Comparison of ENCODE assay signal across 8 mouse cellular contexts in the genomic region with DNA sequence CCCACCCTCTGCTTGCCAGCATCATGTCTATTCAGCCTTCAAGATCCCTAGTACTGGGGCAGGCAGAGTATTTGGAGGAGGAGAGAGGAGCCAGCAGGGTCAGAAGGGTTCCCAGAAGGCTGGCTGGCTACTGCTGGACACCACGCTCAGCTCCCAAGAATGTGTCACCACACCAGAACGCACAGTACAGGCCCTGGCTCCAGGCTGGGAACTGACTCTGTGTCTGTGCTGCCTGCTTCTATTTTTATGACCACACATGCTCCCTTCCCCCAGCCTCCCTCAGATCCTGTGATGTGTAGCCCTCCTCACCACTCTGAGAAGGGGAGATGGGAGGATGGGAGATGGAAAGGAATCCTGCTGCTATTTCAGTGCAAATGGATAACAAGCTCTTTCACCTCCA. TPM values are rescaled to one million over a fixed set of nuclear protein-coding genes. Genes with fewer than 3 reads are reported as not detected.
DNase-seq lines count a peak whose midpoint lies in the region; ATAC-seq and TF ChIP-seq lines count a peak whose summit lies in the region.
"Had no signal": no experiment of that assay in that cellular context is flagged by ENCODE, and none has a peak within 500 bp of the region (broad histone marks: within the 10 kb centered on the region; RNA-seq: fewer than 3 reads in every experiment).

No protein-coding gene starts in this region.

- no peaks in the 10 kb centered on the region for H3K36me3 ChIP-seq in liver, embryonic 11.5 days (ENCODE audit: control insufficient read depth, insufficient read depth, low read length)
- peaks cover 12% of the 10 kb centered on the region for H3K36me3 ChIP-seq in heart, adult 2 months (ENCODE audit: control insufficient read depth, insufficient read depth, low read length)
- H3K36me3 ChIP-seq in stomach, postnatal 0 days (ENCODE audit: control insufficient read depth, insufficient read depth, low read length) = no peaks in the 10 kb centered on the region

- peak; percentile 65 for TF ChIP-seq POLR2A in heart, adult 2 months (IDR thresholded peaks at IDR 0.05; ENCODE audit: insufficient read depth, low read depth, low read length)

- peaks cover 7% of the 10 kb centered on the region for H3K4me1 ChIP-seq in liver, embryonic 11.5 days (replicated peaks; ENCODE audit: control insufficient read depth, insufficient read depth, low read length)
- peaks cover 22% of the 10 kb centered on the region for H3K4me1 ChIP-seq in heart, adult 2 months (ENCODE audit: control insufficient read depth, insufficient read depth, low read length)
- no peaks in the 10 kb centered on the region; the same call in none of the 2 replicates for H3K4me1 ChIP-seq in stomach, postnatal 0 days (replicated peaks; ENCODE audit: control insufficient read depth, insufficient read depth)

- WGBS in liver, embryonic 11.5 days = 51% methylated on average over 2 of the region's 2 CpGs
- WGBS in heart, adult 2 months = 31% methylated on average over 2 of the region's 2 CpGs
- WGBS in stomach, postnatal 0 days = 35% methylated on average over 2 of the region's 2 CpGs

- H3K9ac ChIP-seq in liver, embryonic 11.5 days (ENCODE audit: low read depth, low read length) = no peak overlapping the region
- peak overlapping the region; percentile 53 for H3K9ac ChIP-seq in heart, adult 2 months (ENCODE audit: low read depth, low read length)
- H3K9ac ChIP-seq in stomach, postnatal 0 days (ENCODE audit: low read length) = no peak overlapping the region
- H3K9ac ChIP-seq: liver, embryonic 14.5 days had no signal

- H3K9me3 ChIP-seq in liver, embryonic 11.5 days (ENCODE audit: control insufficient read depth, low read length) = no peaks in the 10 kb centered on the region
- H3K9me3 ChIP-seq in stomach, postnatal 0 days (ENCODE audit: control insufficient read depth, low read length) = no peaks in the 10 kb centered on the region

- no peak overlapping the region for H3K27ac ChIP-seq in liver, embryonic 11.5 days (ENCODE audit: low read depth, low read length)
- peak overlapping the region; percentile 95 for H3K27ac ChIP-seq in heart, adult 2 months
- no peak overlapping the region for H3K27ac ChIP-seq in stomach, postnatal 0 days (replicated peaks)
- H3K27ac ChIP-seq: liver, embryonic 14.5 days had no signal

- no peak for DNase-seq in liver, embryonic 11.5 days (ENCODE audit: low spot score)
- no peak for DNase-seq in liver
- DNase-seq in cerebellum, adult 8-10 months = peak; percentile 37
- DNase-seq in heart, adult 2 months = peak; percentile 57 to 85
- peak; percentile 60 to 75 for DNase-seq in kidney, postnatal 25 days
- no peak for DNase-seq in stomach, postnatal 0 days (ENCODE audit: low spot score)
- DNase-seq in layer of hippocampus, adult 9-10 months (ENCODE audit: low spot score) = no peak

- ATAC-seq in liver, embryonic 11.5 days (replicated peaks; ENCODE audit: low FRiP score) = peak; percentile 58; the same call in 1 of the 2 replicates
- peak; percentile 63 for ATAC-seq in stomach, postnatal 0 days (ENCODE audit: low FRiP score, low TSS enrichment)

- no peak overlapping the region for H3K4me2 ChIP-seq in liver, embryonic 11.5 days
- H3K4me2 ChIP-seq in stomach, postnatal 0 days (replicated peaks; ENCODE audit: low read depth) = no peak overlapping the region

- no peak overlapping the region for H3K4me3 ChIP-seq in liver, embryonic 11.5 days (ENCODE audit: low read depth, low read length)
- H3K4me3 ChIP-seq in heart, adult 2 months = no peak overlapping the region
- H3K4me3 ChIP-seq in stomach, postnatal 0 days (ENCODE audit: low read depth, low read length) = no peak overlapping the region

- no peaks in the 10 kb centered on the region for H3K27me3 ChIP-seq in liver, embryonic 11.5 days (replicated peaks; ENCODE audit: control insufficient read depth, insufficient read depth, low read length)
- H3K27me3 ChIP-seq in heart, adult 2 months (ENCODE audit: control insufficient read depth, insufficient read depth, low read length) = no peaks in the 10 kb centered on the region
- no peaks in the 10 kb centered on the region for H3K27me3 ChIP-seq in stomach, postnatal 0 days (ENCODE audit: control insufficient read depth, insufficient read depth, low read length)

- no peak for TF ChIP-seq CTCF in heart, adult 2 months (IDR thresholded peaks at IDR 0.05)
- no peak for TF ChIP-seq CTCF in stomach, postnatal 0 days (IDR thresholded peaks at IDR 0.05; ENCODE audit: low read depth)

- H3K79me2 ChIP-seq in heart, adult 2 months (replicated peaks; ENCODE audit: control insufficient read depth, insufficient read depth, low read length) = no peaks in the 10 kb centered on the region

- peak; percentile 100 for TF ChIP-seq EP300 in heart, adult 2 months (IDR thresholded peaks at IDR 0.05; ENCODE audit: insufficient read depth, low read depth, low read length)
- TF ChIP-seq EP300 in stomach, postnatal 0 days (optimal IDR thresholded peaks at IDR 0.05) = no peak

- intact Hi-C loops in heart, adult 2 months (cut with DNase I) = loop anchor here (2.0 kb wide), 1 partner anchor 48 kb away; no protein-coding TSS in a partner anchor

RNA-seq across cellular contexts. Expression of a gene that starts 20.8 kb away (rescaled TPM):
- polyA plus RNA-seq in liver, embryonic 11.5 days (2014; fragmentation: Nextera tagmentation; extraction: Ambion mirVana) = 12.1 and 15.4 TPM in 2 replicates
- 1 to 10 TPM; 3.5 to 6.1 TPM for total RNA-seq in heart, adult 2 months (2021)
- 4.8 and 5.2 TPM in 2 replicates for polyA plus RNA-seq in heart, adult 2 months (2012; rRNA removed)
- polyA plus RNA-seq in stomach, postnatal 0 days (2015; fragmentation: Nextera tagmentation; extraction: Ambion mirVana) = 76.1 and 82.5 TPM in 2 replicates

Comparison
In these comparisons a context has a peak if more than half of its experiments do, and no peak if none do; other contexts are left out.
1. DNase-seq: peak in cerebellum, adult 8-10 months (single experiment), heart, adult 2 months (2 of 2) and kidney, postnatal 25 days (2 of 2); none in liver, embryonic 11.5 days (single experiment), liver (single experiment), stomach, postnatal 0 days (single experiment) and layer of hippocampus, adult 9-10 months (single experiment).